Mouse (Mus musculus): ENCODE results near the gene Ccdc188. TPM values are rescaled to one million over a fixed set of nuclear protein-coding genes. Genes with fewer than 3 reads are reported as not detected.

Gene Ccdc188
- polyA plus RNA-seq, 1 experiment from 2014 or later: not detected

GRCm38 (mm10) chr16:18250828-18251790 lies 33.4 kb downstream of the Ccdc188 start:
- Histone ChIP-seq H3K27me3 (ENCODE audit: control insufficient read depth, insufficient read depth, low read length) (no peaks in the 10 kb centered on the region), H3K9me3 (ENCODE audit: control insufficient read depth, low read length) (no peaks in the 10 kb centered on the region), H3K9ac (ENCODE audit: low read length) (peak overlapping the region; percentile 93; the same call in 1 of the 2 replicates), H3K4me2 (peak overlapping the region; percentile 92), H3K27ac (ENCODE audit: low read depth, low read length) (0 out of 2 replicates have a peak overlapping the region, but pooled peaks have one; percentile 6), H3K4me3 (ENCODE audit: low read depth, low read length) (0 out of 2 replicates have a peak overlapping the region, but pooled peaks have one; percentile 15), H3K4me1 (ENCODE audit: control insufficient read depth, insufficient read depth, low read length) (peaks cover 28% of the 10 kb centered on the region), H3K36me3 (ENCODE audit: control insufficient read depth, insufficient read depth, low read length) (peaks cover 30% of the 10 kb centered on the region)
- ATAC-seq (ENCODE audit: low FRiP score) (no peak), DNase-seq (ENCODE audit: low spot score, missing footprints) (peak; percentile 89)
- WGBS: 76% methylated on average over 10 of the region's 10 CpGs

DNA sequence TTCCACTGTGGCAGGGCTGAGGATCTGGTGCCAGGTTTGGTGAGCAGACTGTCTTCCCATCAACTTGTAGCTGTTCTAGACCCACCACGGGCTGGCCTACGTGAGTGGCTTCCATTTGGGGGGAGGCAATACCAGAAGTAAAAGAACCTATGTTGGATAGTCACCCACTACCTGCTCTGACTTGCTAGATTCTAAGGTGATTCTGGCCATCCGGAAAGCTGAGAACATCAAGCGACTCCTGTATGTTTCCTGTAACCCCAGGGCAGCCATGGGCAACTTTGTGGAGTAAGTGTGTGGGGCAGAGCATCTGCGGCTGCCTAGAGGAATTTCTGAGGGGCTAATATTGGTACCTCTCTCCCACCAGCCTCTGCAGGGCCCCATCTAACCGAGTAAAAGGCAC lies 35.1 kb downstream of the Ccdc188 start:
- Histone ChIP-seq H3K27me3 (ENCODE audit: control insufficient read depth, insufficient read depth, low read length) (no peaks in the 10 kb centered on the region), H3K4me1 (ENCODE audit: control insufficient read depth, insufficient read depth, low read length) (peaks cover 18% of the 10 kb centered on the region), H3K4me3 (ENCODE audit: low read depth, low read length) (no peak overlapping the region), H3K9me3 (ENCODE audit: control insufficient read depth, low read length) (no peaks in the 10 kb centered on the region), H3K27ac (ENCODE audit: low read depth, low read length) (no peak overlapping the region), H3K9ac (ENCODE audit: low read length) (no peak overlapping the region), H3K36me3 (ENCODE audit: control insufficient read depth, insufficient read depth, low read length) (peaks cover 39% of the 10 kb centered on the region), H3K4me2 (no peak overlapping the region)
- no peak for DNase-seq (ENCODE audit: low spot score, missing footprints)
- 86% methylated on average over 6 of the region's 6 CpGs for WGBS
- ATAC-seq (ENCODE audit: low FRiP score): no peak

DNA sequence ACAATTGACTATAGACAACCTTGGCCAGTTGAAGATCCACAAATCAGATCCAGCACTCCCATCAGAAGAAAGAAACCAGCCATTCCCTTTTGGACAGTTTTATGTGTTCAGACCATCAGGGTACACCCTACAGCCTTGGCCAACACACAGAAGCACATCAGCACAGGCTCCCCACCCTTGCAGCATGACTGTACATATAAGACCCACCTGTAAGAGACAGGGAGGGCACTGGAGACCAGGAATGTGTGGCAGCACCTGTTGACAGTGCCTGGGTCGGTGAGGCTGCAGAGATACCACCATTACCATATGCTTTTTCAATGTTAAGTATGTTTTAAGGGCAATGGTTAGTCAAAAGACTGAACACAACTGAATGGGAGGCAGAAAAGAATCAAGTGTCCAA lies 36.2 kb downstream of the Ccdc188 start:
- no peak for DNase-seq (ENCODE audit: low spot score, missing footprints)
- no peak for ATAC-seq (ENCODE audit: low FRiP score)

DNA sequence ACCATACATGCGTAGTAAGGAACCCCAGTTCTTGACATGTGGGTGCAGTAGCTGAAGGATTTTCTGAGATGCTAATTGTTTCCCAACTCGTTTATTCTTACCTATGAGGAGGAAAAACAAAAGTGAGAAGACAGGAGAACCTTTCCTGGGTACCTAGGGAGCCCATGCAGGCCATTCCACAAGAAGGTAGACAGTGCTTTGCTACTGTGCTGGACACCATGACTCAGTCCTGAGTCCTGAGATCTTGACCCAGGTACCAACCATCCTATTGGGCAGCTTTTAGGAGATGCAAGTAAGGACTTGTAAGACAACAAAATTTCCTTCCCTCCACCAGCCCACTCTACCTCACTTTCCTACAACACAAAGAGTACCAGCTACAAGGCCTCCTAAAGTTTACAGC lies 40.5 kb downstream of the Ccdc188 start, which contains the start of gene Gm49776:
TSS of gene Gm49776 (minus strand) at position 101 of the 400 bp plus-strand sequence.
- Histone ChIP-seq H3K4me3 (ENCODE audit: low read depth, low read length) (no peak within 1 kb of the TSS), H3K9ac (ENCODE audit: low read length) (no peak within 1 kb of the TSS), H3K27ac (ENCODE audit: low read depth, low read length) (no peak within 1 kb of the TSS), H3K4me2 (no peak within 1 kb of the TSS), H3K36me3 (ENCODE audit: control insufficient read depth, insufficient read depth, low read length) (peaks cover 56% of the 10 kb centered on the region), H3K4me1 (ENCODE audit: control insufficient read depth, insufficient read depth, low read length) (no peaks in the 10 kb centered on the region), H3K9me3 (ENCODE audit: control insufficient read depth, low read length) (no peaks in the 10 kb centered on the region), H3K27me3 (ENCODE audit: control insufficient read depth, insufficient read depth, low read length) (no peaks in the 10 kb centered on the region)
- DNase-seq (ENCODE audit: low spot score, missing footprints) (no peak), ATAC-seq (ENCODE audit: low FRiP score) (no peak)
- WGBS: 86% methylated on average over 2 of the region's 2 CpGs

More for the DNA sequence above, 36.2 kb downstream of the Ccdc188 start:
- Histone ChIP-seq H3K4me3 (ENCODE audit: low read depth, low read length) (no peak overlapping the region), H3K9ac (ENCODE audit: low read length) (no peak overlapping the region), H3K4me2 (no peak overlapping the region), H3K4me1 (ENCODE audit: control insufficient read depth, insufficient read depth, low read length) (peaks cover 18% of the 10 kb centered on the region), H3K9me3 (ENCODE audit: control insufficient read depth, low read length) (no peaks in the 10 kb centered on the region), H3K27ac (ENCODE audit: low read depth, low read length) (no peak overlapping the region), H3K36me3 (ENCODE audit: control insufficient read depth, insufficient read depth, low read length) (peaks cover 47% of the 10 kb centered on the region), H3K27me3 (ENCODE audit: control insufficient read depth, insufficient read depth, low read length) (no peaks in the 10 kb centered on the region)
- 97% methylated on average over 1 of the region's 1 CpGs for WGBS

DNA sequence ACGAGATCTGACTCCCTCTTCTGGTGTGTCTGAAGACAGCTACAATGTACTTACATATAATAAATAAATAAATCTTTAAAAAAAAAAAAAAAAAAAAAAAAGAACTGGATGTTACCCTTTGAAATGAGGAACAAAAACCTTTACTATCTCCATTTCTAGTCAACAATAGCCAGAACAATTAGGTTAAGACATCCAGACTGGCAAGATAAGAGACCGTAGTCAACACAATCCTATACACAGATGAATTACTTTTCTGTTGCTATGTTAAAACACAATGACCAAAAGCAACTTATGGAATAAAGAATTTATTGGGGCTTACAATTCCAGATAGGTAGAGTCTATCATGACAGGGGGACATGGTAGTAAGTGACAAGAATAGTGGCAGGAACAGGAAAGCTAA lies 47.3 kb downstream of the Ccdc188 start:
- H3K27ac ChIP-seq (ENCODE audit: low read depth, low read length): no peak overlapping the region
- no peak for ATAC-seq (ENCODE audit: low FRiP score)
- 86% methylated on average over 2 of the region's 2 CpGs for WGBS

GRCm38 (mm10) chr16:18268182-18268581 lies 50.5 kb downstream of the Ccdc188 start:
- ATAC-seq (ENCODE audit: low FRiP score): no peak
- Histone ChIP-seq H3K9ac (ENCODE audit: low read length) (no peak overlapping the region), H3K9me3 (ENCODE audit: control insufficient read depth, low read length) (no peaks in the 10 kb centered on the region), H3K4me2 (no peak overlapping the region), H3K4me3 (ENCODE audit: low read depth, low read length) (no peak overlapping the region), H3K4me1 (ENCODE audit: control insufficient read depth, insufficient read depth, low read length) (no peaks in the 10 kb centered on the region), H3K27me3 (ENCODE audit: control insufficient read depth, insufficient read depth, low read length) (no peaks in the 10 kb centered on the region), H3K27ac (ENCODE audit: low read depth, low read length) (no peak overlapping the region), H3K36me3 (ENCODE audit: control insufficient read depth, insufficient read depth, low read length) (peaks cover 41% of the 10 kb centered on the region)
- WGBS: 93% methylated on average over 5 of the region's 5 CpGs
- no peak for DNase-seq (ENCODE audit: low spot score, missing footprints)

More for the DNA sequence above, 47.3 kb downstream of the Ccdc188 start:
- Histone ChIP-seq H3K27me3 (ENCODE audit: control insufficient read depth, insufficient read depth, low read length) (no peaks in the 10 kb centered on the region), H3K4me2 (no peak overlapping the region), H3K9me3 (ENCODE audit: control insufficient read depth, low read length) (no peaks in the 10 kb centered on the region), H3K4me3 (ENCODE audit: low read depth, low read length) (no peak overlapping the region), H3K4me1 (ENCODE audit: control insufficient read depth, insufficient read depth, low read length) (no peaks in the 10 kb centered on the region), H3K36me3 (ENCODE audit: control insufficient read depth, insufficient read depth, low read length) (peaks cover 41% of the 10 kb centered on the region), H3K9ac (ENCODE audit: low read length) (no peak overlapping the region)
- no peak for DNase-seq (ENCODE audit: low spot score, missing footprints)

Other genes with a start within 250 kb of the Ccdc188 start
- not detected in 2 replicates for gene Vpreb2, start 237.5 kb upstream of the Ccdc188 start, polyA plus RNA-seq (2014; fragmentation: Nextera tagmentation; extraction: Ambion mirVana)
- 128 and 134 TPM in 2 replicates for gene Dgcr6, start 165.0 kb upstream of the Ccdc188 start, polyA plus RNA-seq (2014; fragmentation: Nextera tagmentation; extraction: Ambion mirVana)
- 6.9 and 7.6 TPM in 2 replicates for gene Prodh, start 127.7 kb upstream of the Ccdc188 start, polyA plus RNA-seq (2014; fragmentation: Nextera tagmentation; extraction: Ambion mirVana)
- gene Rtn4r, start 90.2 kb upstream of the Ccdc188 start, polyA plus RNA-seq (2014; fragmentation: Nextera tagmentation; extraction: Ambion mirVana): 2.2 and 2.7 TPM in 2 replicates
- 7.1 and 8.4 TPM in 2 replicates for gene Zdhhc8, start 17.3 kb downstream of the Ccdc188 start, polyA plus RNA-seq (2014; fragmentation: Nextera tagmentation; extraction: Ambion mirVana)
- gene Trmt2a, start 30.8 kb downstream of the Ccdc188 start, polyA plus RNA-seq (2014; fragmentation: Nextera tagmentation; extraction: Ambion mirVana): 90.4 and 104 TPM in 2 replicates
- 1,256 and 1,339 TPM in 2 replicates for gene Ranbp1, start 30.9 kb downstream of the Ccdc188 start, polyA plus RNA-seq (2014; fragmentation: Nextera tagmentation; extraction: Ambion mirVana)
- 1.4 TPM in 1 of 2 replicates, not detected in the other for gene Gm49776, start 40.4 kb downstream of the Ccdc188 start, polyA plus RNA-seq (2014; fragmentation: Nextera tagmentation; extraction: Ambion mirVana)
- 33.1 and 34.9 TPM in 2 replicates for gene Dgcr8, start 71.4 kb downstream of the Ccdc188 start, polyA plus RNA-seq (2014; fragmentation: Nextera tagmentation; extraction: Ambion mirVana)
- 38.9 and 39.2 TPM in 2 replicates for gene Tango2, start 130.2 kb downstream of the Ccdc188 start, polyA plus RNA-seq (2014; fragmentation: Nextera tagmentation; extraction: Ambion mirVana)
- 66.9 and 71.0 TPM in 2 replicates for gene Arvcf, start 130.3 kb downstream of the Ccdc188 start, polyA plus RNA-seq (2014; fragmentation: Nextera tagmentation; extraction: Ambion mirVana)
- 21.0 and 22.7 TPM in 2 replicates for gene Txnrd2, start 208.5 kb downstream of the Ccdc188 start, polyA plus RNA-seq (2014; fragmentation: Nextera tagmentation; extraction: Ambion mirVana)
- gene Comt, start 209.0 kb downstream of the Ccdc188 start, polyA plus RNA-seq (2014; fragmentation: Nextera tagmentation; extraction: Ambion mirVana): 50.8 and 52.5 TPM in 2 replicates